Mouse (Mus musculus): Measurements from ENCODE around the gene Scd2. TPM values are rescaled to one million over a fixed set of nuclear protein-coding genes. Genes with fewer than 3 reads are reported as not detected.
"Not testable (repeated sequence)": the region's sequence is repeated elsewhere in the genome, so short reads cannot be mapped to it uniquely, and the experiment has no call there.

Gene Scd2
- 442 and 478 TPM in 2 replicates for polyA plus RNA-seq (2011; ENCODE audit: insufficient read length, low read depth, missing spikeins)

DNA sequence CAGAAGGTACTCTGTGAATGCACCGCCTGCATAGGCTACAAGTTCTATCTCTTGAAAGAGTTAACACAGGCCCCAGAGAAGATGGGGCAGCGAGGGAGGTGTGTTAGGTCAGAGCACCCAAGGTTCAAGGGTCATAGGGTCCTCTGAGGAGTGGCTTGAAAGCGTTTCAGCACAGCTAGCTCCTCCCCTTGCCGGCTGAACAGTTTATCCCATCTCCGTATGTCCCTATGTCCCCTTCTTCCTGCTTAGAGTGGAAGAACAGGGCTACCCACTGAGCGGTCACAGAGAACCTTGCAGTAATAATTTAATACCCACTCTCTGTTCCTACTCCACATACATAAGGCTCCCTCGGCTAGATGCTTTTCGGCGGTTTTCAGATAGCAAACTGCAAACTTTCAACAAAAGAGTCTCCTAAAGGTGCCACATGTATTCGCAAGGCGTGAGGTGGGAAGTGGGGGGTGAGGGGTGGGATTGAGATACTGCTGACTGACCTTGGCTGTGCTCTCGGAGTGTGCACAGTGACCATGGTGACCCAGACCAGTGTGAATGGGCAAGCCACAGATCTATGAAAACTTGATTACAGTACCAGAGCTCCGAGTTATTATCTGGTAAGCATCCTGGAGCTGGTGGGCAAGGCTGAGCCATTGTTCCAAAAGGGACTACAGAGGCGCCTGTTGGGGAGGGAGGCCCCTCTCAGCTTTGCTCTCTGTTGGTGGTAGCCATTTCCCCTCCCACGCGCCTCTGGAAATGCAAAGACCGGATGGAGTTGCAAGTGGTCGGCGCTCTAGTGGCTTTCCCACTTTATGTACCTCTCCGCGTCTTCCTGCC lies at the start of gene Scd2:
TSS of gene Scd2 (plus strand) at position 734 of the 828 bp plus-strand sequence.
- Histone ChIP-seq H3K27ac (ENCODE audit: insufficient read depth, low read length) (peak within 1 kb of the TSS; percentile 95), H3K4me1 (ENCODE audit: control insufficient read depth, insufficient read depth, low read length) (peaks cover 3% of the 10 kb centered on the region), H3K4me3 (ENCODE audit: insufficient read depth, low read length) (peak within 1 kb of the TSS; percentile 82)
- TF ChIP-seq CTCF (IDR thresholded peaks at IDR 0.05; ENCODE audit: borderline replicate concordance, insufficient read depth, low read length) = no peak
- TF ChIP-seq POLR2A (IDR thresholded peaks at IDR 0.05; ENCODE audit: low read depth, low read length) = peak; percentile 49; the same call in 1 of the 2 replicates

DNA sequence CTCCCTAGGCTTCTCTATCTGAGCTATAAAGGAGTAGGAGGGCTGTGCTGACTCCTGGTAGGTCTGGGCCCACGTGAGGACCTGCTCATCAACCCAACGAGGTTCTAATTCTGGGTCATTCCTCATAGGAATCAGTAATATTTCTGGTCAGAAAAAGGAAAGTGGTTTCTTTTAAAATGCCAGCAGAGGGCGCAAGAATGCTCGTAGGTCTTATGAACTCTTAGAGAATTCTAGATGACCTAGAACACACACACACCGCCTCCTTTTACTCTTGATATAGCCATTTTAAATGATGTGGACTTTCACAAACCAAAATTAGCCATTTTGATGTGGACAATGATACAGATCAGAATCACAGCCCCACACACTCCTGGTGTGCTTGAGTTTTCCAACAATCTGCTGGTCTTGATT lies 47.7 kb upstream of the Scd2 start:
- Histone ChIP-seq H3K4me1 (ENCODE audit: control insufficient read depth, insufficient read depth, low read length) (peaks cover 3% of the 10 kb centered on the region), H3K4me3 (ENCODE audit: insufficient read depth, low read length) (no peak overlapping the region), H3K27ac (ENCODE audit: insufficient read depth, low read length) (no peak overlapping the region)
- TF ChIP-seq POLR2A (IDR thresholded peaks at IDR 0.05; ENCODE audit: low read depth, low read length) (no peak), CTCF (IDR thresholded peaks at IDR 0.05; ENCODE audit: borderline replicate concordance, insufficient read depth, low read length) (no peak)

DNA sequence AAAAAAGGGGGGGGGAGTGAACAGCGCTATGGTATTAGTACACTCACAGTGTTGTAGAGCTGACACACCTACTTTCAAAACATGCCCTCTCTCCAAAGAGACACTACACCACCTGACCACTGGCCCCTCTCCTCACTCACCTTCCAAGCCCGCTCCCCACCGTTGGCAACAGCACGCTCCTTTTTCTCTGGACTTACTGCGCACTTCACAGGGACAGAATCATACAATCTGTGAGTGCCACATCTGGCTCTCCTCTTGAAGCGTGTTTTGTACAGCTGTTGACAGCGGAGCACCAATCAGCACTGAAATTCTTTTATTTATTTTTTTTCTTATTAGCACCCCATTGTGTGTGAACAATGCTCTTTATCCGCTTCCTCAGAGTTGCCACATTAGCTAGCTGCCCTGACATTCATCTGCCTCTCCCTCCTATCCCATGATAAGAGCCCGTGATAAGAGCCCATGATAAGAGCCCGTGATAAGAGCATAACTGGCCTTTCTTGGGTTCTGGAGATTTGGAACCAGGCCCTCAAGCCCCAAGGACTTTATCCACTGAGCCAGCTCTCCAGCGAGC lies 47.0 kb upstream of the Scd2 start:
- no peak overlapping the region for H3K27ac ChIP-seq (ENCODE audit: insufficient read depth, low read length)
- no peak for TF ChIP-seq POLR2A (IDR thresholded peaks at IDR 0.05; ENCODE audit: low read depth, low read length)
- TF ChIP-seq CTCF (IDR thresholded peaks at IDR 0.05; ENCODE audit: borderline replicate concordance, insufficient read depth, low read length) = no peak
- no peak overlapping the region for H3K4me3 ChIP-seq (ENCODE audit: insufficient read depth, low read length)

DNA sequence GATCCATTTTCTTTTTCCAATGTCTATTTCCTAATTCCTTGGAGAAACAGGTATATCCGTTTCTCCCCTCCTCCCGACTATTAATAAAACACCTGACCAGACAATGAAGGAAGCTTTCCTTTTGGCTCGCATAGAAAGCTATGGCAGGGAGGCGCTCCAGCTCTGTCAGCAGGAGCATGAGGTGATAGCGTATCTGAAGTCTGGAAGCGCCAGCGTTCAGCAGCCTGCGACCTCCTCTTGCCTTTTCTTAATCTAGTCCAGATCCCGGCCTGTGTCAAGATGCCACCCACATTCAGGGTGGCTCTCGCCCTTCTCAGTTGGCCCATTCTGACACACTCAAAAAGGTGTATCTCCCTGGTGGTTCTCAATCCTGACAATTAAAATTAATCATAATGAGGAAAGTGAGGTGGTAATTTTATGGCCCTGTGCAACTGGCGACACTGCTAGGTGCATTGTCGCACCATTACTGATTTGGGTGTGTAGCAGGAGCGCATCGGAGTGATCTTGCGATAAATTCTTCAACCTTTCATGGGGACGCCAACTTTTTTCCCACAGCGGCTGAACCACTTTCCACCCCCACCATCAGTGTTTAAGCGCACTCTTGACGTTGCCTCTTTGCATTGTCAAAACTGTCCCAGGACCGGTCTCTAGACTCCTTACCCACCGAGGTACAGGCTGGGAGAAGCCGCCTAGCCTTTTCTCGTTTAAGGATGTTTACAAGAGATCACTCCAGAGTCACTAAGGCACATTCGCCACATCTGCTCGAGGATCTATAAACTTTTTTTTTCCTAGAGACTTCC lies 46.0 kb upstream of the Scd2 start:
- Histone ChIP-seq H3K27ac (ENCODE audit: insufficient read depth, low read length) (peak overlapping the region; percentile 88), H3K4me1 (ENCODE audit: control insufficient read depth, insufficient read depth, low read length) (peaks cover 3% of the 10 kb centered on the region), H3K4me3 (ENCODE audit: insufficient read depth, low read length) (peak overlapping the region; percentile 46)
- TF ChIP-seq CTCF (IDR thresholded peaks at IDR 0.05; ENCODE audit: borderline replicate concordance, insufficient read depth, low read length) (0 out of 2 replicates have a peak, but pooled peaks have one; percentile 10), POLR2A (IDR thresholded peaks at IDR 0.05; ENCODE audit: low read depth, low read length) (no peak)

More for the DNA sequence above, 47.0 kb upstream of the Scd2 start:
- peaks cover 3% of the 10 kb centered on the region for H3K4me1 ChIP-seq (ENCODE audit: control insufficient read depth, insufficient read depth, low read length)

DNA sequence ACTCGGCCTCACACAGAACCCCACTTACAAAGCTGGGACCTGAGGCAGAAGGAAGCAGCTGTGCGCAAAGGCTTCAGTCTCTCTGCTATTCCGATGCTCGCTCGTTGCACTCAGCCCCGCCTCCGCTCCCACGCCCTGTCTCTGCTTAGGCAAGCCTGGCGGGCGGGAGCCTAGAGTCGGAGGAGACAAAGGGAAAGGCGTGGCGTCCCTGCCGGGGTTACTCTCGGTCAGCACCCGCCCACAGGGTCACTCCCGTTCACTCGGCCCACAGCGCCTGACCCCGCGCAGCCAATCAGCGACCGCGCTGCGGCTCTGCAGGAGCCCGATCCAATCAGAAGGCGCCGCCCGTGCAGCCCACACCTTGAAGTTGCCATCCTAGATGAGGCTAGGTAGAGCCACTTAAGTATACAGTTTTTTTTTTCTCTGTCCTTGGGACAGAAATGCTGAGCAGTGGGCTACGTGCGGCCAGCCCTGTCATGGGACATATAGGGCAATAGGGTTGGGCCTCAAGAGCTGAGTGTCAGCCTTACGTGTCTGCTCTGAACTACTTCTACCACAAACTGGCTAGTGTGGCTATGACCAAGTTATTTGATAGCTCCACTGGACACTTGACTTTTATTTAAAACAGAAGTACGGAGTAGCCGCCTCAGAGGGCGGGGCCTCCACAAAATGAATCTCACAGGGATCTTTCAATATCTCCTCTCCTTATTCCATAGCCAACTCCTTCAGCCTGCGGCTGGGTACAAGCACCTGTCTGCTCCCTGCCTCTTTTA lies 45.2 kb upstream of the Scd2 start:
- Histone ChIP-seq H3K4me1 (ENCODE audit: control insufficient read depth, insufficient read depth, low read length) (peaks cover 3% of the 10 kb centered on the region), H3K4me3 (ENCODE audit: insufficient read depth, low read length) (peak overlapping the region; percentile 46), H3K27ac (ENCODE audit: insufficient read depth, low read length) (peak overlapping the region; percentile 88)
- TF ChIP-seq POLR2A (IDR thresholded peaks at IDR 0.05; ENCODE audit: low read depth, low read length) (peak; percentile 93), CTCF (IDR thresholded peaks at IDR 0.05; ENCODE audit: borderline replicate concordance, insufficient read depth, low read length) (no peak)

- Histone ChIP-seq H3K27ac (ENCODE audit: insufficient read depth, low read length) (peak overlapping the region; percentile 76), H3K4me1 (ENCODE audit: control insufficient read depth, insufficient read depth, low read length) (peaks cover 3% of the 10 kb centered on the region), H3K4me3 (ENCODE audit: insufficient read depth, low read length) (no peak overlapping the region)
- TF ChIP-seq CTCF (IDR thresholded peaks at IDR 0.05; ENCODE audit: borderline replicate concordance, insufficient read depth, low read length) (no peak), POLR2A (IDR thresholded peaks at IDR 0.05; ENCODE audit: low read depth, low read length) (no peak)
Observed at GRCm38 (mm10) chr19:44248854-44249351, 44.6 kb upstream of the Scd2 start.

GRCm38 (mm10) chr19:44251138-44251537 lies 42.3 kb upstream of the Scd2 start:
- not testable (repeated sequence) for H3K27ac ChIP-seq (ENCODE audit: insufficient read depth, low read length); H3K4me3 ChIP-seq (ENCODE audit: insufficient read depth, low read length); H3K4me1 ChIP-seq (ENCODE audit: control insufficient read depth, insufficient read depth, low read length)

DNA sequence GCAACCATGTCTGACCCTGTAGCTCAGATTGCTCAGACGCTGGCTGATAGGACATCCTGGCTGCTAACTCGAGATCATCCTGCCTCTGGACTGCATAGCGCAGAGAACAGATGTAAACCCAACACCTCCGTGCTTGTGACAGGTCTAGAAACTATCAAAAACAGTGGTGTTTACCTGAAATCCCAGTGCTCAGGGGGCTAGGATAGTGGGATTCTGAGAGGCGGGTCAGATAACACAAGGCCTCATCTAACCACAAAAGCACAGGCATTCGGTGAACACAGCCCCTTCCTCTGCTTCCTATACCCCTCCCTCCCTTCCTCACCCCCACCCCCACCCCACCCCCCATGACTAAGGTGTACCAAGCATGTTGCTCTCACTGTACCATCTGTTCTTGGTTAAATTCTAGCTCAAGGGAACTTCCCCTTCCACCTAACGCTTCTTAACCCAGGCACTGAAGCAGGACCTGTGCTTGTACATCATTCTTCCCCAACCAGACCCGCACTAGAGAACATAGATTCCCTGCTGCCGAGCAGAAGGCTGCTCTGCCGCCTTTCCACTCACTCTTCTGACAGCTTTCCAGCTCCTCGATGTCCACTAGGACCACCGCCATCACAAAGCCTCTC lies 41.4 kb upstream of the Scd2 start:
- no peak overlapping the region for H3K4me3 ChIP-seq (ENCODE audit: insufficient read depth, low read length)
- no peak for TF ChIP-seq CTCF (IDR thresholded peaks at IDR 0.05; ENCODE audit: borderline replicate concordance, insufficient read depth, low read length)
- no peak for TF ChIP-seq POLR2A (IDR thresholded peaks at IDR 0.05; ENCODE audit: low read depth, low read length)
- H3K4me1 ChIP-seq (ENCODE audit: control insufficient read depth, insufficient read depth, low read length) = no peaks in the 10 kb centered on the region
- no peak overlapping the region for H3K27ac ChIP-seq (ENCODE audit: insufficient read depth, low read length)

- H3K27ac ChIP-seq (ENCODE audit: insufficient read depth, low read length); H3K4me3 ChIP-seq (ENCODE audit: insufficient read depth, low read length); H3K4me1 ChIP-seq (ENCODE audit: control insufficient read depth, insufficient read depth, low read length): not testable (repeated sequence)
Observed at GRCm38 (mm10) chr19:44254106-44254505, 39.4 kb upstream of the Scd2 start.
